Mouse (Mus musculus) embryonic stem cell, embryonic (primary cell): ENCODE data around the gene Stk11ip.

Experiments
- CTCF ChIA-PET, 4 experiments: fragments of 300-600 bp in 2 of 4; fragments of 350-600 bp in 2 of 4; sonication (Branson Sonifier 250); formaldehyde crosslinking; loops; one replicate each; lab custom pipeline; 2022; ENCODE audit warnings: inconsistent platforms in 2 of 4; lab: Charles Lee
- POLR2A ChIA-PET, 4 experiments: fragments of 300-600 bp in 2 of 4; fragments of 350-600 bp in 2 of 4; sonication (Branson Sonifier 250); formaldehyde crosslinking; loops; one replicate each; lab custom pipeline; 2022; ENCODE audit warnings: antibody characterized with exemption in 4 of 4, inconsistent platforms in 1 of 4; lab: Charles Lee

Gene Stk11ip

GRCm38 (mm10) chr1:75492579-75493170, 28.7 kb upstream of the Stk11ip start:
- ChIA-PET CTCF (interaction anchor here (0.6 to 3.4 kb wide), 8 partner anchors 14 to 150 kb away, joined by 3 to 17 read pairs (median 4); partner anchors contain the start of genes Chpf (in 1 of the 4), Gmppa (in 1 of the 4) and Tmem198 (in 1 of the 4)), POLR2A (interaction anchor here in 3 of 4 experiments (0.5 to 3.0 kb wide), 10 partner anchors 9 to 175 kb away, joined by 3 to 17 read pairs (median 6); partner anchors contain the start of genes Obsl1 (in 2 of the 3), Chpf (in 1 of the 3), Gmppa (in 1 of the 3) and Inha (in 1 of the 3))

DNA sequence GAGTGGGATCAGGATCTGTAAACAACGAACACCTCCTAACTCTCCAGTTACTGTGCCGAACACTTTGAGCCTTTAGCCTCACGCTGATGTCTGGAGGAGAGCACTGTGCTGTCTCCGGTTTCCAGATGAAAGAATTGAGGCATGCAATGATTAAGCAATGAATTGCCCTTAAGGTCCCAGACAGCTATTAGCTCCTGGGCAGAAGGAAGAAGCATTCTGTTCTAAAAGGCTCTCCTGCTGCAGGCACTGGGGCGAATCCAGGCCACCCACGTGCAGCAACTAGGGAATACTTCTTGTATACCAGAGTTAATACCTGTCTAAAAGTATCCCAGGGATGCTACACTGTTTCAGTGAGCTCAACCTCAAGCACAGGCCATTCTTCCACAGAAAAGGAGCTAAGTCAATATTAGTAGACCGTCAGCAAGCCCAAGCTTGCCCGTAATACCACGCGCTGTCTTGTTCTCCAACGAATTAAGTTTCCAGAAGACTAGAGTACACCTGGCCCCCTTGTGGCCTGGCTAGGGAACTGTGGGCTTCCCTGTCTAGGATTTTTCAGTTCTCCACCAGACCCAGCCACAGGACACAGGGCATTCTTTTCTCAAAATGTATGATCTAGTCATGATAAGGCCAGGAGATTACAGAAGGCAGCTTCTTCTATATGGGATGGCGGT, 26.3 kb upstream of the Stk11ip start:
- POLR2A ChIA-PET: interaction anchor here in 2 of 4 experiments (0.6 to 1.5 kb wide), 9 partner anchors 8 to 66 kb away, joined by 3 to 8 read pairs (median 4); partner anchors contain the start of genes Inha (in 2 of the 2), Obsl1 (in 2 of the 2), Chpf (in 1 of the 2) and Tmem198 (in 1 of the 2)

DNA sequence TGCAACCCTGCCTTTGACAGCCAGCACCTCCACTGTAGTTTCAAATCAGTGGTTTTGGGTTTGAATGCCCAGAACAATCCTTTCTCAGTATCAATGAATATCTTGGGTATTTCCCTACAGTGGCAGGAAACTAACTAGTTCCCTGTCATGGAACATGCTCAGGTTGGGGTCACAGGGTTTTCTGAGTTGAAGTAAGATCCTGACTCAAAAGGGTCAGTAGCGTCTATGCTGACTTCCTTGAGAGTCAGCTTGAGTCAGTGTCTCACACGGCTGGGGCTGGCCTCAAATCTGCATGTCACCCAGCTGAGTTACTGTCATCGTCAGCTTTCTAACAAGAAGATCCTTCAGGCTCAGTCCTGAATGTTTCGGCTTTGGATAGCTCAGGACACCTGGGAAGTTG, 22.4 kb upstream of the Stk11ip start:
- CTCF ChIA-PET: interaction anchor here (0.6 to 2.2 kb wide), 14 partner anchors 8 to 154 kb away, joined by 3 to 7 read pairs (median 3); partner anchors contain the start of gene Tmem198 (in 1 of the 4)
- POLR2A ChIA-PET: interaction anchor here in 3 of 4 experiments (0.6 to 1.0 kb wide), 3 partner anchors 16 to 59 kb away, joined by 3 to 4 read pairs (median 3); no protein-coding TSS in a partner anchor

More for the DNA sequence above, 26.3 kb upstream of the Stk11ip start:
- CTCF ChIA-PET: interaction anchor here (0.6 to 3.3 kb wide), 21 partner anchors 8 to 178 kb away, joined by 3 to 14 read pairs (median 5); partner anchors contain the start of genes Obsl1 (in 2 of the 4), Chpf (in 1 of the 4) and Tmem198 (in 1 of the 4)

- ChIA-PET POLR2A (interaction anchor here (0.6 to 1.1 kb wide), 6 partner anchors 9 to 58 kb away, joined by 3 to 4 read pairs (median 3); no protein-coding TSS in a partner anchor), CTCF (interaction anchor here (0.6 to 2.2 kb wide), 17 partner anchors 8 to 247 kb away, joined by 3 to 7 read pairs (median 3); partner anchors contain the start of gene Tmem198 (in 1 of the 4))
Observed at GRCm38 (mm10) chr1:75499441-75499840, 21.9 kb upstream of the Stk11ip start.

GRCm38 (mm10) chr1:75501905-75502304, 19.4 kb upstream of the Stk11ip start:
- ChIA-PET POLR2A (interaction anchor here in 1 of 4 experiments (1.0 to 1.8 kb wide), 3 partner anchors 9 to 250 kb away, joined by 3 to 6 read pairs (median 4); no protein-coding TSS in a partner anchor), CTCF (interaction anchor here in 2 of 4 experiments (1.0 to 1.4 kb wide), 4 partner anchors 14 to 151 kb away, joined by 3 to 4 read pairs (median 3); no protein-coding TSS in a partner anchor)

DNA sequence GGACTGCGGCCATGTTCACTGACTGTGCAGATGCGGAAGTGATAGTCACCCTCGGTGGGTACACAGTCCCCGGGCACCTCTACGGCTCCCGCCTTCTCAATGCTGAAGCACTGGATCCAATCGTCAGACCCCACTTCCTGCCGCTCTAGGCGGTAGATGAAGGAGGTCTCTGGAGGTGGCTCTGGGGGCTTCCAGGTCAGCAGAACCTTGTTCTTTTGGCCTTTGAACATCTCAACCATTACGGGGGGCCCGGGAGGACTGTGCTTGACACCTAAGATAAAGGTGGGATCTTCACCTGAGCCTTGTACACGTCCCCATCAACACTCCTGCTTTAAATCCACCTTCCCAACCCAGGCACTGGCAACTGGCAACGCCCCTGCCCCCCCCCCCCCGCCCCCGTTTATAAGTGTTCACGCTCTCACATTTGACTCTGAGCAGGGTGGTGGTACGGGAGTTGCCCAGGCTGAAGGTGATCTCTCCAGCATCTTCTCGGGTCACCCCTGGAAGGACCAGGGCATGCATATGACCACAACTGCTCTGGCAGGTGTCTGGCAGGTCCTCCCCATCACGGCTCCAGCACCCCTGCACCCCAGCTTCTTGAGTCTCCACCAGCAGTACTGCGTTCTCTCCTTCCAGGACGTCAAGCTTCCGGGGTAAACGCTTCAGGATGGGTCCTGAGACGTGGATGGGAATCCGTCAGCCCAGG, 18.2 kb upstream of the Stk11ip start:
- POLR2A ChIA-PET: interaction anchor here (0.7 to 4.6 kb wide), 15 partner anchors 8 to 186 kb away, joined by 3 to 19 read pairs (median 3); partner anchors contain the start of genes Chpf (in 1 of the 4), Gmppa (in 1 of the 4) and Tmem198 (in 1 of the 4)
- CTCF ChIA-PET: interaction anchor here in 3 of 4 experiments (0.5 to 3.8 kb wide), 5 partner anchors 8 to 636 kb away, joined by 3 to 11 read pairs (median 5); no protein-coding TSS in a partner anchor

DNA sequence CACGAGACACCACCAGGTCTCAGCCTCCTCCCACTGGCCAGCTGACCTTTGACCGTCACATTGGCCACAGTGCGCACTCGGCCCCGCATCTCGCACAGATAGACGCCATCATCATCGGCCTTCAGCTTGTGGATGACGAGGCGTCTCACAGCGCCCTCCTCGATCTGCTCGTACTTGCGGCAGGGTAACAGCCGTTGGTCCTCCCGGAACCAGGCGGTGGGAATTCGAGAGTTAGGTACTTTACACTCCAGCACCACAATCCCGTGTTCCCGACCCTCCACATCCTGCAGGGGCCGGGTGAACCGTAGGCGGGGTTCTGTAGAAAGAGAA, 17.7 kb upstream of the Stk11ip start:
- ChIA-PET CTCF (interaction anchor here in 3 of 4 experiments (0.5 to 3.8 kb wide), 5 partner anchors 9 to 636 kb away, joined by 3 to 11 read pairs (median 5); no protein-coding TSS in a partner anchor), POLR2A (interaction anchor here (0.7 to 4.6 kb wide), 14 partner anchors 8 to 186 kb away, joined by 3 to 19 read pairs (median 3); partner anchors contain the start of genes Chpf (in 1 of the 4), Gmppa (in 1 of the 4) and Tmem198 (in 1 of the 4))

DNA sequence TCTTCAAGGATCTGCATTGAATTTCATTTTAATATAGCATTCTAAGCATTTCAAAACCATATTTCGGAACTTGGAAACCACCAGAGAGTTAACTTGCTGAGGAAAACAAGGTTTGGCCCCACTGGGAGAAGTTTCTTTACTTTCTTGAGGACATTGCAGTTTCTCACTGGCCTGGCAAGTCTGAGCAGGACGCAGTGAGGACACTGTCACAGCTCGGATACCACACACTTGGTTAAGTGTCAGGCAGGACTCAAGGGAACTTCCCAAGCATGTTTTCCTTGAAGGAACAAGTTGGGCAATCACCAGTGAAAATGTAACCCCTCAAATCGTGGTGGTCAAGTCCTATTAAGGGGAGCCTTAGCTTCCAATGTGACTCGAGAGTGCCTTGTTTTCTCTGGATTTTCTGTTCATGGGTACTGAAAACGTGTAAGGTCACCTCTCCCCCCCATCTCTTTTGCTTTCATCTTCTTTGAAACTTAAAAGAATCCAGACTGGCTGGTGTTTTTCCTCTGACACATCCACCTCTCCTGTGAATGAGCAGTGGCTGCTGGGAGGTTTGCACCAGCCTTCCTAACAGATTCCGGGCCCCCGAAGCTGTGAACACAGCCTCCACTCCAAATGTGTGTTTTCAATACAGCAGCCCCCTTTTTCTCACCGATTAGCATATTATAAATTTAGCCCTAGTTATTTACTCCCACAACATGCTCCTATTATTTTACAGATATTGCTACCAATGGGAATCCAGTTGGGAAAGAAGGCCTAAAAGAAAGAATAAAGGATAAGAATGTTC, 16.9 kb upstream of the Stk11ip start:
- POLR2A ChIA-PET: interaction anchor here in 3 of 4 experiments (0.9 to 4.6 kb wide), 14 partner anchors 9 to 187 kb away, joined by 3 to 19 read pairs (median 4); partner anchors contain the start of genes Chpf (in 1 of the 3), Gmppa (in 1 of the 3), Stk11ip (in 1 of the 3) and Tmem198 (in 1 of the 3)
- CTCF ChIA-PET: interaction anchor here in 3 of 4 experiments (1.1 to 3.8 kb wide), 3 partner anchors 10 to 47 kb away, joined by 3 to 11 read pairs (median 5); no protein-coding TSS in a partner anchor

- POLR2A ChIA-PET: interaction anchor here in 3 of 4 experiments (1.0 to 4.6 kb wide), 18 partner anchors 9 to 188 kb away, joined by 3 to 19 read pairs (median 6); partner anchors contain the start of genes Chpf (in 2 of the 3), Stk11ip (in 2 of the 3), Tmem198 (in 2 of the 3) and Dnpep (in 1 of the 3)
- CTCF ChIA-PET: interaction anchor here in 3 of 4 experiments (0.5 to 3.8 kb wide), 6 partner anchors 11 to 92 kb away, joined by 3 to 11 read pairs (median 3); partner anchors contain the start of gene Stk11ip (in 1 of the 3)
Observed at GRCm38 (mm10) chr1:75505159-75505955, 16.0 kb upstream of the Stk11ip start.

GRCm38 (mm10) chr1:75505956-75506831, 15.1 kb upstream of the Stk11ip start, which contains the start of gene Obsl1:
Gene Obsl1 (minus strand): TSS chr1:75506452.
- CTCF ChIA-PET: interaction anchor here (0.6 to 3.8 kb wide), 9 partner anchors 11 to 1458 kb away, joined by 3 to 11 read pairs (median 3); partner anchors contain the start of gene Stk11ip (in 1 of the 4)
- POLR2A ChIA-PET: interaction anchor here (0.5 to 4.6 kb wide), 22 partner anchors 9 to 189 kb away, joined by 3 to 19 read pairs (median 6); partner anchors contain the start of genes Chpf (in 3 of the 4), Tmem198 (in 3 of the 4), Stk11ip (in 2 of the 4) and Dnpep (in 1 of the 4)

DNA sequence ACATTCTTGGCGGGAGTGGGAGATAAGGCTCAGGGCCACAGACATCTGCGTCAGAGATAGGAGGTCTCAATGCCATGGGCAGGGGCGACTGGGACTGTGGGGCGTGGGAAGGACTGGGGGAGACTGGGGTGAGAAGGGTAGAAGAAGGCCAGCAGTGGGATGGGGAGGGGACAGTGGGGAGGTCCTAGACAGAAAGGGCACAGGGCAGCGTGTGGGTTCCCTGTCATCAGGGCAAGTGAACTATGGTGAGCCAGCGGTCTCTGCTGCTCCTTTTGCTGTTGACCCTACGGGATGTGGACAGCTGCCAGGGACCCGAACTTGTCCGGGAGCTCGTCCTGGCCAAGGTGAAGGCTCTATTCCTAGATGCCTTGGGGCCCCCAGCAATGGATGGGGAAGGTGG, 14.3 kb upstream of the Stk11ip start, which contains the start of gene Inha:
Gene Inha, plus strand, starts transcription at position 72 of the 400 bp plus-strand sequence.
- ChIA-PET POLR2A (interaction anchor here (0.5 to 4.6 kb wide), 19 partner anchors 10 to 190 kb away, joined by 3 to 19 read pairs (median 6); partner anchors contain the start of genes Chpf (in 3 of the 4), Tmem198 (in 3 of the 4), Dnpep (in 1 of the 4) and Stk11ip (in 1 of the 4)), CTCF (interaction anchor here in 3 of 4 experiments (0.7 to 2.0 kb wide), 7 partner anchors 8 to 52 kb away, joined by 3 to 7 read pairs (median 4); no protein-coding TSS in a partner anchor)

DNA sequence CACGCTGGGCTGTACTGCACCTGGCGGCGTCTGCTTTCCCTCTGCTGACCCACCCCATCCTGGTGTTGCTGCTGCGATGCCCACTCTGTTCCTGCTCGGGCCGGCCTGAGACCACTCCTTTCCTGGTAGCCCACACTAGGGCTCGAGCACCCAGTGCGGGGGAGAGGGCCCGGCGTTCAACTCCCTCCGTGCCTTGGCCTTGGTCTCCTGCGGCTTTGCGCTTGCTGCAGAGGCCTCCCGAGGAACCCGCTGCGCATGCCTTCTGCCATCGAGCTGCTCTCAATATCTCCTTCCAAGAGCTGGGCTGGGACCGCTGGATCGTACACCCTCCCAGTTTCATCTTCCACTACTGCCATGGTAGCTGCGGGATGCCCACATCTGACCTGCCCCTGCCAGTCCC, 11.7 kb upstream of the Stk11ip start:
- POLR2A ChIA-PET: interaction anchor here in 2 of 4 experiments (0.9 to 2.8 kb wide), 7 partner anchors 8 to 110 kb away, joined by 3 to 11 read pairs (median 5); partner anchors contain the start of genes Chpf (in 1 of the 2), Stk11ip (in 1 of the 2) and Tmem198 (in 1 of the 2)
- CTCF ChIA-PET: interaction anchor here in 3 of 4 experiments (0.6 to 1.3 kb wide), 3 partner anchors 11 to 1919 kb away, joined by 3 read pairs; no protein-coding TSS in a partner anchor

GRCm38 (mm10) chr1:75510154-75510553, 11.2 kb upstream of the Stk11ip start:
- ChIA-PET POLR2A (interaction anchor here in 2 of 4 experiments (0.7 to 2.8 kb wide), 5 partner anchors 11 to 693 kb away, joined by 3 to 11 read pairs (median 3); partner anchors contain the start of genes Chpf (in 1 of the 2), Stk11ip (in 1 of the 2) and Tmem198 (in 1 of the 2)), CTCF (interaction anchor here in 2 of 4 experiments (0.6 to 1.3 kb wide), 3 partner anchors 31 to 1918 kb away, joined by 3 read pairs; partner anchors contain the start of genes Chpf (in 1 of the 2) and Tmem198 (in 1 of the 2))
